Mouse (Mus musculus): Measurements from ENCODE around the gene St14. TPM values are rescaled to one million over a fixed set of nuclear protein-coding genes. Genes with fewer than 3 reads are reported as not detected.

St14 gene
- polyA plus RNA-seq (2012; rRNA removed; ENCODE audit: low replicate concordance), result 122 and 214 TPM in 2 replicates

GRCm38 (mm10) chr9:31131205-31131968 lies at the start of gene St14:
Gene St14, minus strand, starts transcription at chr9:31131853.

Other genes with a start within 250 kb of the St14 start
- 2.4 and 6.1 TPM in 2 replicates for gene Adamts15, start 209.4 kb downstream of the St14 start, polyA plus RNA-seq (2012; rRNA removed; ENCODE audit: low replicate concordance)
- gene Adamts8, start 189.3 kb downstream of the St14 start, polyA plus RNA-seq (2012; rRNA removed; ENCODE audit: low replicate concordance), result 1.2 and 1.4 TPM in 2 replicates
- gene Zbtb44, start 101.2 kb downstream of the St14 start, polyA plus RNA-seq (2012; rRNA removed; ENCODE audit: low replicate concordance), result 5.8 and 6.4 TPM in 2 replicates
- 88.8 and 107 TPM in 2 replicates for gene Aplp2, start 80.0 kb upstream of the St14 start, polyA plus RNA-seq (2012; rRNA removed; ENCODE audit: low replicate concordance)
- 3.7 and 6.6 TPM in 2 replicates for gene Prdm10, start 148.7 kb upstream of the St14 start, polyA plus RNA-seq (2012; rRNA removed; ENCODE audit: low replicate concordance)

All from duodenum, adult 2 months (tissue).